Mouse (Mus musculus) embryonic facial prominence, embryonic 10.5 days (tissue): ENCODE data around the gene Mvk. TPM values are rescaled to one million over a fixed set of nuclear protein-coding genes. Genes with fewer than 3 reads are reported as not detected.

ENCODE experiments used
- DNase-seq: peaks from one replicate; pipeline ENCODE4 v3.0.0-alpha.2; 2017; ENCODE audit warnings: low spot score
- H3K27ac ChIP-seq: fragments of 300-500 bp; sonication (generic); replicated peaks from 2 replicates; pipeline ENCODE4 v1.5.1; 2016; ENCODE audit warnings: mild to moderate bottlenecking
- H3K27me3 ChIP-seq: fragments of 300-500 bp; sonication (generic); replicated peaks from 2 replicates; pipeline ENCODE4 v1.6.1; 2016; ENCODE audit warnings: low read depth, mild to moderate bottlenecking; ENCODE audit not compliant: poor library complexity, severe bottlenecking
- H3K36me3 ChIP-seq: fragments of 300-500 bp; sonication (generic); replicated peaks from 2 replicates; pipeline ENCODE4 v1.6.1; 2016; ENCODE audit warnings: mild to moderate bottlenecking, moderate library complexity
- H3K4me1 ChIP-seq: fragments of 300-500 bp; sonication (generic); 2 replicates; pipeline ENCODE4 v1.6.1; 2016
- H3K4me3 ChIP-seq: fragments of 300-500 bp; sonication (generic); 2 replicates; pipeline ENCODE4 v1.5.1; 2016; ENCODE audit warnings: mild to moderate bottlenecking, moderate library complexity
- H3K9me3 ChIP-seq: fragments of 300-500 bp; sonication (generic); 2 replicates; pipeline ENCODE4 v1.6.1; 2016; ENCODE audit warnings: mild to moderate bottlenecking
- WGBS: fragments of 180-500 bp; shearing (Covaris S2); methylation state at CpG from one replicate; pipeline ENCODE4 v1.1.7; 2016; 5-methylcytosine and 5-hydroxymethylcytosine counted together
- polyA plus RNA-seq: library from polyadenylated mRNA; unstranded; fragments of >200 nt; fragmentation: Nextera tagmentation; extraction: Ambion mirVana; gene quantifications from 2 replicates; pipeline ENCODE4 v1.2.1, GENCODE M21; 2016

The Mvk gene
- polyA plus RNA-seq, 1 experiment from 2014 or later, result 55.0 TPM

GRCm38 (mm10) chr5:114422591-114422990 lies 21.5 kb upstream of the Mvk start:
- Histone ChIP-seq H3K36me3 (peaks cover 44% of the 10 kb centered on the region), H3K27ac (0 out of 2 replicates have a peak overlapping the region, but pooled peaks have one; percentile 21), H3K9me3 (no peaks in the 10 kb centered on the region), H3K27me3 (no peaks in the 10 kb centered on the region), H3K4me3 (no peak overlapping the region), H3K4me1 (peaks cover 14% of the 10 kb centered on the region)
- no peak for DNase-seq
- 57% methylated on average over 5 of the region's 5 CpGs for WGBS

GRCm38 (mm10) chr5:114423961-114424360 lies 20.1 kb upstream of the Mvk start:
- Histone ChIP-seq H3K4me1 (peaks cover 17% of the 10 kb centered on the region), H3K36me3 (peaks cover 30% of the 10 kb centered on the region), H3K27ac (no peak overlapping the region), H3K27me3 (no peaks in the 10 kb centered on the region), H3K4me3 (no peak overlapping the region), H3K9me3 (no peaks in the 10 kb centered on the region)
- 83% methylated on average over 5 of the region's 5 CpGs for WGBS
- DNase-seq, result no peak

- Histone ChIP-seq H3K9me3 (no peaks in the 10 kb centered on the region), H3K4me1 (peaks cover 21% of the 10 kb centered on the region), H3K27me3 (no peaks in the 10 kb centered on the region), H3K36me3 (0 out of 2 replicates have a peak, but pooled peaks cover 2% of the 10 kb centered on the region), H3K27ac (no peak overlapping the region), H3K4me3 (no peak overlapping the region)
- no peak for DNase-seq
- 84% methylated on average over 6 of the region's 6 CpGs for WGBS
Measured at GRCm38 (mm10) chr5:114426732-114427131, 17.3 kb upstream of the Mvk start.

- DNase-seq, result no peak
- 86% methylated on average over 18 of the region's 18 CpGs for WGBS
- no peak overlapping the region for H3K4me3 ChIP-seq
- H3K27ac ChIP-seq, result no peak overlapping the region
- no peaks in the 10 kb centered on the region for H3K9me3 ChIP-seq
- no peaks in the 10 kb centered on the region for H3K27me3 ChIP-seq
- H3K4me1 ChIP-seq, result peaks cover 7% of the 10 kb centered on the region; the same call in 1 of the 2 replicates
- no peaks in the 10 kb centered on the region; the same call in 1 of the 2 replicates for H3K36me3 ChIP-seq
Measured at GRCm38 (mm10) chr5:114428621-114429020, 15.4 kb upstream of the Mvk start.

- Histone ChIP-seq H3K27me3 (no peaks in the 10 kb centered on the region), H3K4me1 (peaks cover 7% of the 10 kb centered on the region; the same call in 1 of the 2 replicates), H3K27ac (no peak overlapping the region), H3K9me3 (no peaks in the 10 kb centered on the region), H3K36me3 (peaks cover 7% of the 10 kb centered on the region), H3K4me3 (no peak overlapping the region)
- DNase-seq, result no peak
- WGBS, result 89% methylated on average over 7 of the region's 7 CpGs
Measured at GRCm38 (mm10) chr5:114429781-114430180, 14.3 kb upstream of the Mvk start.

GRCm38 (mm10) chr5:114434359-114434758 lies 9.7 kb upstream of the Mvk start:
- H3K36me3 ChIP-seq, result peaks cover 44% of the 10 kb centered on the region
- no peak for DNase-seq
- 0 out of 2 replicates have a peak, but pooled peaks cover 2% of the 10 kb centered on the region for H3K4me1 ChIP-seq
- no peak overlapping the region for H3K27ac ChIP-seq
- no peak overlapping the region for H3K4me3 ChIP-seq
- no peaks in the 10 kb centered on the region for H3K9me3 ChIP-seq
- no peaks in the 10 kb centered on the region for H3K27me3 ChIP-seq
- WGBS, result 89% methylated on average over 8 of the region's 8 CpGs

GRCm38 (mm10) chr5:114435588-114435987 lies 8.5 kb upstream of the Mvk start:
- WGBS, result 95% methylated on average over 14 of the region's 14 CpGs
- H3K9me3 ChIP-seq, result no peaks in the 10 kb centered on the region
- no peaks in the 10 kb centered on the region for H3K4me1 ChIP-seq
- H3K4me3 ChIP-seq, result no peak overlapping the region
- DNase-seq, result no peak
- H3K27me3 ChIP-seq, result no peaks in the 10 kb centered on the region
- peaks cover 44% of the 10 kb centered on the region for H3K36me3 ChIP-seq
- no peak overlapping the region for H3K27ac ChIP-seq

GRCm38 (mm10) chr5:114444368-114444692 lies 261 bp downstream of the Mvk start:
- 0% methylated on average over 21 of the region's 21 CpGs for WGBS
- Histone ChIP-seq H3K27ac (peak overlapping the region; percentile 95), H3K9me3 (no peaks in the 10 kb centered on the region), H3K4me3 (peak overlapping the region; percentile 86), H3K4me1 (peaks cover 23% of the 10 kb centered on the region), H3K36me3 (peaks cover 43% of the 10 kb centered on the region), H3K27me3 (no peaks in the 10 kb centered on the region)
- DNase-seq, result no peak

- Histone ChIP-seq H3K27ac (no peak overlapping the region), H3K9me3 (no peaks in the 10 kb centered on the region), H3K4me1 (peaks cover 18% of the 10 kb centered on the region), H3K27me3 (no peaks in the 10 kb centered on the region), H3K36me3 (peaks cover 79% of the 10 kb centered on the region), H3K4me3 (no peak overlapping the region)
- DNase-seq, result no peak
- WGBS, result 87% methylated on average over 4 of the region's 4 CpGs
Measured at GRCm38 (mm10) chr5:114449011-114449410, 4.9 kb downstream of the Mvk start.

GRCm38 (mm10) chr5:114456287-114456686 lies 12.2 kb downstream of the Mvk start:
- H3K27ac ChIP-seq, result peak overlapping the region; percentile 20; the same call in 1 of the 2 replicates
- peaks cover 45% of the 10 kb centered on the region for H3K36me3 ChIP-seq
- no peaks in the 10 kb centered on the region for H3K9me3 ChIP-seq
- peaks cover 28% of the 10 kb centered on the region for H3K4me1 ChIP-seq
- 80% methylated on average over 9 of the region's 9 CpGs for WGBS
- no peak overlapping the region for H3K4me3 ChIP-seq
- H3K27me3 ChIP-seq, result 0 out of 2 replicates have a peak, but pooled peaks cover 4% of the 10 kb centered on the region
- DNase-seq, result no peak

GRCm38 (mm10) chr5:114456995-114457605 lies 13.0 kb downstream of the Mvk start:
- no peak overlapping the region for H3K27ac ChIP-seq
- no peaks in the 10 kb centered on the region for H3K9me3 ChIP-seq
- peaks cover 36% of the 10 kb centered on the region for H3K4me1 ChIP-seq
- 0 out of 2 replicates have a peak, but pooled peaks cover 4% of the 10 kb centered on the region for H3K27me3 ChIP-seq
- DNase-seq, result no peak
- peaks cover 37% of the 10 kb centered on the region for H3K36me3 ChIP-seq
- H3K4me3 ChIP-seq, result no peak overlapping the region
- 88% methylated on average over 16 of the region's 16 CpGs for WGBS

- WGBS, result 5% methylated on average over 7 of the region's 7 CpGs
- peaks cover 12% of the 10 kb centered on the region; the same call in 1 of the 2 replicates for H3K27me3 ChIP-seq
- H3K27ac ChIP-seq, result peak overlapping the region; percentile 65; the same call in 1 of the 2 replicates
- peaks cover 60% of the 10 kb centered on the region for H3K4me1 ChIP-seq
- H3K9me3 ChIP-seq, result no peaks in the 10 kb centered on the region
- H3K4me3 ChIP-seq, result peak overlapping the region; percentile 14; the same call in 1 of the 2 replicates
- no peaks in the 10 kb centered on the region for H3K36me3 ChIP-seq
- peak; percentile 90 for DNase-seq
Measured at GRCm38 (mm10) chr5:114461238-114461637, 17.2 kb downstream of the Mvk start.
